Mouse (Mus musculus): ENCODE measurements at regions not wholly inside any gene's neighbourhood (a gene's known extent, or its start where the extent isn't known, plus 50 kb on each side); places are given as distances from the start of the nearest gene placed in this dataset.

DNA sequence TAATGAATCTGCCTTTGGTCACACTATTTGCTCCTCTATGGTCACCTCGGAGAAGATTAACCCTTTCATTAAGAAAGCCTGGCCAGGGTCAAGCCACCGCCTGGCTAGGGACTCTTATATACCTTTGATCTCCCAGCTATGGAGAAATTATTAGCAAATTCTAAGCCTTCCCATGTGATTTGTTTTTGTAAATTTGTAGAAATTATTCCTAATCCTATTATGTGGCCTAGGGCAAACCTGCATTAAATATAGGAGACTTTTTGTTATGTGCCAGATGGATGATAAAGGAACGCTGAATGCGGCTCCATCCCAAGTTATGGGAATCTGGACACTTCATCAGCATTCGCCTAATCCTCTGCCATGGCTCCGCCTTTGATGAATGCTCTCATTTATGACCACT is 70.4 kb upstream of the Tmco5 start:
- no peak for DNase-seq (ENCODE audit: low spot score in 2 of 2)

DNA sequence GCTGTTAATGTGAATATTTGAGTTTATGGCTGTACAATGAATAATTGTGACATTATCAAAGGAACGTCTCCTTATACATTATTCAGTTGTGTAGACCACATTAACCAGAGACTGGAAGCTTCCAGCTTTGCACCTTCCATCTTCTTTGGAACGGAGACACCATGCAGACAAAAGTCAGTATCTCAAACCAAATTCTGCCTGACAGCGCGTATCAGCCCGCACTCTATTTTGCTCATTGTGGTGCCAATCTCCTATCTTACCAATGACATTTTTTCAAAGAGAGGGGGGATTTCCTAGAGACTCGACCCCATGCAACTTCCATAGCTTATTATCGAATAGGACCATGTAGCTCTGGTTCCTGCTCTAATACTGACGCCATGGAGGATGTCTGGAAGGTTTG is 69.9 kb upstream of the Tmco5 start:
- no peak for DNase-seq (ENCODE audit: low spot score in 2 of 2)

DNA sequence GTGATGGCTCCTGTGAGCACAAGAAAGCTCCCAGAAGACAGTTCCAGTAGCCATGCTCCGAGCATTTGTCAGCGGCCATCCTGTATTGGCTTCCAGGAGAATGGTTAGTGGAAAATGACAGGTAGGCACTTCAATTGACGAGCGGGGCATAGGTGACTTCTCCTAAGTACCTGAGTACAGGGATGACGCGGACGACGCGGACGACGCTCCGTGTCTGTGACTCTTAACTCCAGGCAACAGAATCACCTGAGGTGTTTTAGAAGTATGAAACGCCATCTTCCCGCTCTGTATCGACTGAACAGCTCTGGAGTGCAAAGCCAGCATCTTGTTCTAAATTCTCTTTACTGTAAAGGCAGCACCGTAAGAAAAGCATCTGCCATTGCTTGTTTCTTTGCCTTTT is 68.4 kb upstream of the Tmco5 start:
- no peak for DNase-seq (ENCODE audit: low spot score in 2 of 2)

DNA sequence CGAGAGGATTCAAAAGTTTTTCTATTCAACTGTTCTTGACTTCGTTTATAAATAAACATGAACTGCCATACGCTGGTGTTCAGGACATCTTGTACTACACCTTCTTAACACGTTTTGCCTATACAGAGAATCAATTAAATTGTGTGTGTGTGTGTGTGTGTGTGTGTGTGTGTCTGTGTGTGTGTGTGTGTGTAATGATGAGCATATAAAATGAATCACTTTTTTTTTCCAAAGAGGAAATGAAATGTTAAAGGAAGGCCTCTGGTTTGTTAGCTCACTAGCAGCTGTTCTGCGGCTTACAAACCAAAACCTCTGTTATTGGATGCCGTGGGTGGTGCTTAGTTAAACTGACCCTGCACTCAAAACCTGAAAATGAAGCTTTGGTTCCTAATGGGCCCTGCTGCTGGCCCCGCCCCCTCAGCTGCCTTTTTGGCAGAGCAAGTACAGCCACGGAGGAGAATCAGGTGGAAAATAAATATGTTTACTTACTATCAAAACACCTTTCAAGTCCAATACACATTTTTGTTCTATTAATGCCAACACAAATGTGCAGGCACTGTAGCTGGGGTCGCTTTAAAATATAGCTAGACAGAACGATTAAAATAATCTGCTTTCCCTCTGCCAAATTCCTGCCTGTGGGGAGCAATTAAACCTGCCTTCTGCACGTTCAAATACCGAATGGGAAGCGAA is 65.5 kb upstream of the Tmco5 start:
- no peak for DNase-seq (ENCODE audit: low spot score in 2 of 2)

DNA sequence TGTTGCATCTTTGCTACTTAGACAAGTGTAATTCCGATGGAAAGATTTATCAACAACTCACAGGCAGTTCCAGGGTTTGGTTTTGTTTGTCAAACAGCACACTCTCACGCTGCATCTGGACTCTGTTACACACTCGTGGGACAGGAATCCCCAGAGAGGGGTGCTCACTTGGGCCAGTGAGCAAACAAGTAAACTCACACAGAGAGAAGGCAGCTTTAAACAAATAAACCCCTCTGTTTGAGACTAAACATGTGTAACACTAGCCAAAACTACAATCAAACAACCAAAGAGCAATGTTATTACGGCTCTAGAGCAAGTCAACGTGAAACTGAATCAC is 65.0 kb upstream of the Tmco5 start:
- no peak for DNase-seq (ENCODE audit: low spot score in 2 of 2)

DNA sequence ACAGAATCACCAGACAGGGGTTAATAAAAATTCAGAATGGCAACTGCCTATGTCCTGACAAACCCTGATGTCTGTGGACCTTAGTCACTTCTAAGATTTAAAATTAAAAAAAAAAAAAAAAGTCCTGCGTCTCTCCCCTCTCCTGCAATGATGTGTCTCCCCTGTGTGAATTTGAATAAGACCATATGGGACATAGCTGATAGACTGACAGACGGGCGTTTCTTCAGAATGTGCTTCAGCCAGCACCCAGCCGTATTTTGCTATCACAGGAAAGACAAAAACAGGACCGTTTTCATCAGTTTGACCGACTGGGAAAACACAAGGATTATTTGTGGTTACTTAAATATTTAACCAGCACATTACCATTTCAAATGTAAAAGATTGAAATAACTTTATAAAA is 61.4 kb upstream of the Tmco5 start:
- no peak for DNase-seq (ENCODE audit: low spot score in 2 of 2)

DNA sequence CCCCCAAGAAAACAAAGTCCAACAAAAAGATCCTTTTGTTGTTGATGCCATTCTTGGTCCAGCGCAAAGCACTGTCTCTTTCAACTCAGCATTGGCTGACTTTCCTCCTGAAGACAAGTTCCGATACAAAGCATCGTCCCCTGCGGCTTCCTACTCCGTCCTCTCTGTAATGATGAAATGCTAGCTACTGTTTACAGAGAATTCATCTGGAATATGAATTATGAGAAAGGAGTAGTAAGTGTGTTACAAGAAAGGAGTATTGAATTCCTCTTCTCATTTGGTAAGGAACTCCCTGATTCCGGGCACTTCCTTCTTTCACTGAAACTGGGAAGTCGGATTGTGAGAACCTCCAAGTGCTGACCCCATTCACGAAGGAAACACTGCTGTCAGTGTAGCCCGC is 60.9 kb upstream of the Tmco5 start:
- no peak for DNase-seq (ENCODE audit: low spot score in 2 of 2)

DNA sequence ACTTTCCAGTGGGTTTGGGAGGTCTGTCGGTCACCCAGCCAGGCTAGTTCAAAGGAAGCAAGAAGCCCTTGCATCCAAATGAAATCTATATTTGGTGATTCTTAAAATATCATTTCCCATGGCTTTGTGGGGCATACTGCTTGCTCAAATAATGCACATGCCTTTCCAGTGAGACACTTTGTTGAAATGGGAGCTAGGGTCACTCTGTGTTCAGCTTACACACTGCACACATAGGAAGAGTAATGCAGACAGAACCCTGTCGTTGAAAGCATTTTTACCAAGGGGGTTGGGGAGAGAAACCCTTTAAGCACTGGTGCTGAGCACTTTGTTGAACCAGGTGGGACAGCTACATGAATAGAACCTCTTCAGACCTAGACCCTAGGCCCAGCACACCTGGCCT is 59.9 kb upstream of the Tmco5 start:
- no peak for DNase-seq (ENCODE audit: low spot score in 2 of 2)

DNA sequence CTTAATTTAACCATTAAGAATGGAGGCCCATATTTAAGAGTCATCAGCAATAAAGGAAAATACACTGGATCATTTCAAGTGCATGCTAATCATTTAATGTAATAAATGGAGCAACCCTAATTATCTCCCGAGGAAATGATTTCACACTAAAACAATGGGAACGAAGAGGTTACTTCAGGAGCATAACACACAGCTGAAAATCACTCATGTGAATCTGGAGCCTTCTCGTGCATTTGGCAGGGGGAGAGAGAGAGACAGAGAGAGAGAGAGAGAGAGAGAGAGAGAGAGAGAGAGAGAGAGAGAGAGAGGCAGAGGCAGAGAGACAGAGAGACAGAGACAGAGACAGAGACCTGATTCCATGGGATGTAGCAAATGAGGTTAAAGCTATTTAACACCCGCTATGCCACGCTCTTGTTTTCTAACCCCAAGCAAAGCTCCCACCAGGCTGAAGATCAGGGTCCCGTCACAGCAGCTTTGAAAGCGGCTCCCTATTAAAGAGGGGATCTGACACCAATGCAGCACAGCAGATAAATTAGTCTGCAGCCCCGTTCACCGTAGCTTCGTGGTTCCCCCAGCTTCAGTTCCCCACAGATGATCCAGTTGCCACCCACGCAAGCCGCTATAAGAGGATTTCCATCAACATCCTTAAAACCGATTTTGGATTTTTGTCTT is 59.3 kb upstream of the Tmco5 start:
- no peak for DNase-seq (ENCODE audit: low spot score in 2 of 2)

DNA sequence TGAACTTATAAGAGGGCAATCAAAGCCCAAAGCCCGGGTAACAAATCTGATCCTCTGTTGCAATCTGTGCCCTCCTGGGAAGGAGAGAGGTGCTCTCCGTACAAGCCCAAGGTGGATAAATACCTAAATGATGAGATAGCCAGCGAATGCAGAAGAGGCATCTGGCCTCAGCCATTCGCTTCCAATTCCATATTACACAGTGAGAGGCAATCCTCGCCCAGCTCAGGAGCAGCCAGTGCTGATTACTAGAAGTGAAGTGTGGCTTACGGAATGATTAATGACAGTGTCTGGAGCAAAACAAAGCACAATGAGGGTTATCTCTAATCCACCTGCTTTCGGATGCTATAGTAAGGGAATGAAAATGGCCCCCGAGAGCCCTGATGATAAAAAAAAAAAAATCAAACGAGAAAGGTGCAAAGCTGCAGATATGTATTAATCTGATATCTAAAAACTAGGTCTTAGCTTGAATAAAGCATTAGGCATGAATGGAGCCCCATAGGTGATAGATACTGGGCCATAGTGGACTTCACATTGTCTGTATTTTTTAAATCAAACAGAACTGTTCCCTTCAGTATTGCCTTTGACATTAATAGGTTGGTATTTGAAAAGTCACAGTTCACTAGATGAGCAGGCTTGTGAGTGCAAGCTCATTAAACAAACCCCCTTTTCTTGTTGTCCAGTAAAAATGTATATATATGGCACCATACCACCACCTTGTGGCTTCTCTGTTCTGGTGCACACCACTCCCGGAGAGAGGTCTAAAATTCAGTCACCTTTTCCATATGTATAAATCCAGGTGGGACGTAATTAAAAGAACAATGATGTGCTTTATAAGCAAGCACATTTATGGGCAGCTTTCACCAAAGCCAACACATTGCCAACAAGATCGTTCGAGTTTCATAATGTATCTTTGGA is 57.4 kb upstream of the Tmco5 start:
- DNase-seq (ENCODE audit: low spot score in 2 of 2): no peak
